Mouse (Mus musculus): ENCODE results near the gene Cd86.

The Cd86 gene

DNA sequence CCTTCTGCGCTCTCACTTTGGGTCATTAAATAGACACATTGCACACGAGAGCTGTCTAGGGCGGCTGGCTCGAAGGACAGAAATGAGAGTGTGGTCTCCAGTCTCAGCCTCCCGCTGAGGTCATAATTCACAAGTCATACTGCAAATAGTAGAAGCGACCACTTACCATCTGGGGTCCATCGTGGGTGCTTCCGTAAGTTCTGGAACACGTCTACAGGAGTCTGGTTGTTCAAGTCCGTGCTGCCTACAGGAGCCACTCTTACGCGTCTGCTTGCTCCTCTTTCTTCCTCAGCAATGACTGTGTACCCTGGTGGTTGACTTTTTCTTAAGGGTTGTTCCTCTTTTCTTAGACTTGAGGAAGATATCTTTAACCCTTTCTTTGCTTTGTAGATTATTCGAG, at the start of gene Cd86:
TSS of gene Cd86 (minus strand) at position 300 of the 400 bp plus-strand sequence.
- DNase-seq (ENCODE audit: low read depth, low spot score) = no peak

DNA sequence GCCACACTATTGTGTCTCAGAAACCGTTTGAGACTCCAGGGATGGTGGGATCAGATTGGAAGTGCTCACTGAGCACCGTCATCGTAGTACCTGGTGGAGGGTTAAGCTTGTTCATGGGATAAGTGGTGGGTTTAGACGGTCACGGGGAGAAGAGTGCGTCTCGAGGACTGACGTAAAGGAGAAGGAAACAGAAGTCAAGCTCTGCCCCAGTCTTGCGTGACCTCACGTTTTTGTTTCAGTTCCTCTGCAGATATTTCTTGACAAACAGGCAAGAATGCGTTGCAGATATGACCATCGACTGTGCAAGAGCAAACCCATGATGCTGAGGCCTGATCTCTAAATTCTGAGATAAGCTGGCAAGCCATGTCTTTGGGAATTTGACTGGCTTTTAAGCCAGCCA, 45.9 kb upstream of the Cd86 start:
- DNase-seq (ENCODE audit: low read depth, low spot score) = no peak

DNA sequence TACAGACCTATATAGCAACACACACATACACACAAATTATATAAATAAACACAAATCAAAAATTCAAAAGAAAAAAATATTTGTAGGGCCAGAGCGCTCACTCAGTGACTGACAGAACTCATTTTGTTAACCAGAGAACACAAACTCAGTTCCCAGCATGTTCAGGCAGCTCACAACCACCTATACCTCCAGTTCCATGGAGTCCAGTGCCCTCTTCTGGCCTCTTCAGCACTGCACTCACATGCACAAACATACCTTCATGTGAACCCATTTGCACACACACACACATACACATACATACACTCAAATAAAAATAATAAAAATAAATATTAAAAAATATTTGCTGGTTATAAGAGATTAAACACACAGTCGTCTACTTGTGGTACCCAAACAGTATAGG, 44.9 kb upstream of the Cd86 start:
- DNase-seq (ENCODE audit: low read depth, low spot score) = no peak

DNA sequence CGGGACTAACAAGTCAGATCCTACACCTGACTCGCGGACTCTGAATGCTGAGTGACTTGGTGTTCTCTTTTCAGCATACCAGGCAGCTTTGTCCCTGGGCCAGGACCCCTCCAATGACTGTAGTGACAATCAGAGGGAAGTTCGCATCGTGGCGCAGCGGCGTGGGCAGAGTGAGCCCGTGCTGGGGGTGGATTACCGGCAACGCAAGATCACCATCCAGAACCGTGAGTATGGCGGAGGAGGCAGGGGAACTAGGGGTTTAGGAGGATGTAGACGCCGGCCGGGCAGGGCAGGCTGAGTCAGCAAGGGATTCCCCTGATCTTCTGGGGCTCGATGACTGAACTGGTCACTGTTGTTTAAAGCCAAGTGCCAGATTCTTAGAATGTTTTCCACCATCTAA, 43.5 kb upstream of the Cd86 start:
- no peak for DNase-seq (ENCODE audit: low read depth, low spot score)

DNA sequence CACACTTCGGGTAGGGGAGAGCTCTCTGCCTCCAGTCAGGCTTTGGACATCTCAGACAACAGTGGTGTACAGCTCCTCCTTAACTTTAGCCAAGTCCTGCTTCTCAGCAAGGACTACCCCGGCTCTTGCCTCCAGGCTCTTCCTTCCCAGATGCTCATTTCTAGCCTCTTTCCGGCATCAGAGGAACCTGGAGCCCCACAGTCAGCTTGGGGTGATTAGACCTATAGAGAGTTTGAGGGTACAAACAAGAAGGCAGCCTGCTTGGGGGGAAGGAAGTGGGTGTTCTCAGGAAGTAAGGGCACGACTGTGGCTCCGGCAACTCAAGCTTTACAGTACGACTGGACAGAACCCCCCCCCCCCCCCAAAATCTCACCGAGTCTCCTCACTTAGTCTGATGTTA, 42.9 kb upstream of the Cd86 start:
- no peak for DNase-seq (ENCODE audit: low read depth, low spot score)

DNA sequence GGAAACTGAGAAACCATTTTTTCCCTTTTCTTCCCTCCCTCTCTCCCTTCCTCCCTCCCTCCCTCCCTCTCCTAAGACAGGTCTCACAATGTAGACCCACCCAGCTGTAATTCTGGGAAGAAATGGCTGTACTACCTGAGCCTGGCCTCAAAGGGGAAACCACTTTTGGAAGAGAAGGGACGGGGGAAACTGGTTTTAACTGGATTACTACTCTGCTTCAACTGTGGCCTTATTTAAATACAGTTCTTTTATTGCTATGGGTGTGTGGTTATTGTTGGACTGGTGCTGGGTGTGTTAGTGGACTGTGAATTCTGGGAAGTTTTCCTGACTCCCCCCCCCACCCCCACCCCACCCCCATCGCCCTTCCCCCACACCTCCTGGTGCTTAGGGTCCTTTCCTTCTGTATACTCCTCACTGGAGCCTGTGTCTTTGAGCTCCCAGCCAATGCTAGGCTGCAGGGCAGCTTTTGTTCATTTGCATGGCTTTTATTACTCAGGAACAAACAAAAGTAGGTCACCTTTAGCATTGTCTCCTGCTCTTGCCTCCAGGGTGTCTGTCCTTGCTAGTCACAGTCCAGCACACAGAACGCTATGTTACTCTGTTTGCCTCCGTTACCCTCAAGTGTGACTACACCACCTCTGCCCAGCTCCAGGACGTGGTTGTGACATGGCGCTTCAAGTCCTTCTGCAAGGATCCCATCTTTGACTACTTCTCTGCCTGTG, 42.0 kb upstream of the Cd86 start:
- no peak for DNase-seq (ENCODE audit: low read depth, low spot score)

DNA sequence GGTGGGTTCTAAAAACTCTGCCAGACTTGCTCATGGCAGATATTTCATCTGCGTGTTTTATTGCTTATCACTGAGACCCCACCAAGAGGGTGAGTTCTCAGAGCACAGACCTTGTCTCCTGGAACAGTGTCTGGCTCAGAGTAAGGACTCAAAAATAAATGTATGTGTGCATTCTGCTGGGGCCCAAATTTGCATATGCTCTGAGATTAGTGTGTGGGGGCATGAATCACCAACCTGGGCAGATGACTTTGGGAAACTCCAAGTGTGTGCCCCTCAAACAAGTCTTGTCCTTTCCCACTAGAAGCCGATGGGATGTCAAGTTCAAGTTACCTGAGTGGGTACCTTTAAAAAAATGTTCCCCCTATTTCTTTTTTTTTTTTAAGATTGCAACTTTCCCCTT, 34.6 kb upstream of the Cd86 start:
- no peak for DNase-seq (ENCODE audit: low read depth, low spot score)

DNA sequence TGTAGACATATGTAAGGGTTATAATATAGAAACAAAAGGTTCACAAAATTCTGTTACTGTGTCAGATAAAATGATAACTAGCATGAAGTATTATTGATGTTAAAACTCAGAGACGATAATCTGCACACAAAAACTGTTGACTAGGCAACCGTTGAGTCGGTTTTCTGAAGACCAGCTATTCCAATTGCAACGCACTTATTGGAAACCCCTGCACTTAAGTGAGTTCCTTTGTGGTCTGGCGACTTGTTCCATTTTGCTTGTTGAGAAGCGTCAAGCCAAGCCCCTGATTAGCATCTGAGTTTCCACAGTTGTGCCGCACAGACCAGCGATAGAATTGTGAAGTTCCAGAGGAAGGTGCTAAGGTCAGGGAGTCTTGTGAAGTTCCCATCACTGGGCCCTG, 31.4 kb upstream of the Cd86 start:
- DNase-seq (ENCODE audit: low read depth, low spot score) = no peak

DNA sequence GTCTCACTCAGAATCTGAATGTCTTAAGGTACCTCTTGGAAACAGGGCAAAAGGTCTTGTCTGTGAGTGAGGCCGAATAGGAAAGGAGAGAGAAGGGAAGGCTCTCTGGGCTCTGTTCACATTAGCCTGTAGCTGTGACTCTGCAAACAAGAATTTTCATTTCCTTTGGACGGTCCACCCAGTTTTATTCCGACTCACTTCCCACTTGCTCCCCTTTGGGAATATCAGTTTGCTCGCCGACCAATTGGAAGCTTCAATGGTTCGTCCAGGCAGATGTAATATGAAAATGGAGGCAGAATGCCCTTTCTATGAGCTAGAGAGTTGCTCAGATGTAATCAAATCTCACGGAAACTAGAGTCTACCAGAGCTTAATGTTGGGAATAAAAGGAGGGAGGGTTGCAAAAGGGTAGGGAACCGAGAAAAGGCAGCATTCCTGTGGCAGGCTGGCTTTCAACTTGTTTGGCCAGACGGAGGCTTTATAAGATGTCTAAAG, 29.0 kb upstream of the Cd86 start:
- DNase-seq (ENCODE audit: low read depth, low spot score) = peak; percentile 9

DNA sequence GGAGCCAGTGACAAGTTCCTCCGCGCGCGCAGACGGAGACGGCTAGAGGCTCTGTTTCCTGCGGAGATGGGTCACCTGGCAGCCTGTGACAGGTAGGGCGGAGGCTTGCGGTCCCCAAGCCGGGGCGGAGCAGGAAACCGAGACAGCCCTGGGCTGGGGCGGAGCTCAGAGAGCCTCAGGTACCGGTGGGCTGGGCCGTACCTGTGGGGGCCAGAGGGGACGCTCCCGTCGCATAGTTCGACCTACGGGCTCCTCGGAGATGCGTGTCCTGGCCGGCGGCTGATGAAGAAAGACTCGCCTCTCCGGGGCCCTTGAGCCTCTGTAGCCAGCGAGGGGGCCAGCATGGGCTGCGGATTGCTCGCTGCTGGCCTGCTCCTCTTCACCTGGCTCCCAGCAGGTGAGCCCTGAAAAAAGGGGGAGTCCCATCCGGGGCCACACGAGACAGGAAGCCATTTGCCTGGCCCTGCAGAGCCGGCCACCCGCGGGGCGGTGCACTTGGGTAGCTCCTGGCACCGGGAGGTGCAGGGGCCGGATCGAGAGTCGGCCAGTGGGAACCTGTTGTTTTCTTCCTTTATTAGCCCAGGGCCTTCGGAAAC, 28.0 kb upstream of the Cd86 start, which contains the start of gene Ildr1:
TSS of gene Ildr1 (plus strand) at position 161 of the 596 bp plus-strand sequence.
- DNase-seq (ENCODE audit: low read depth, low spot score) = no peak

DNA sequence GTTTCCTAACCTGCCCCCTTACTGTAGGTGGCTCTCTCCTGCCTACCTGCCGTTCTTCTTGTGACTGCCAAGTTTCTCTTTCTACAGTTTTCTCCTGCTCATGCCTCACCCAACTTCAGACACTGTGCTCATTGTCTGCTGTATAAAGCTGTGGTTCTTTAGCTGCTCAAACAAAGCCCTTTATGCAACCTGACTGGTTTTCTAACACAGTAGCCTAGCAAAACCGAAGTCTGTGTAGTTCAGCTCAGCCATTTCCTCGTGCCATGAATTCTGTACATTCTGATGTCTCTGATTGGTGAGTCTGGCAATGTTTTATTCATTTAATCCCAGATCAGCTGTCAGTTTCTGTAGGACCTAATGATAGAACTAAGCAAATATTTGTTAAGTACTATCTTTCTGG, 25.6 kb upstream of the Cd86 start:
- DNase-seq (ENCODE audit: low read depth, low spot score) = no peak

DNA sequence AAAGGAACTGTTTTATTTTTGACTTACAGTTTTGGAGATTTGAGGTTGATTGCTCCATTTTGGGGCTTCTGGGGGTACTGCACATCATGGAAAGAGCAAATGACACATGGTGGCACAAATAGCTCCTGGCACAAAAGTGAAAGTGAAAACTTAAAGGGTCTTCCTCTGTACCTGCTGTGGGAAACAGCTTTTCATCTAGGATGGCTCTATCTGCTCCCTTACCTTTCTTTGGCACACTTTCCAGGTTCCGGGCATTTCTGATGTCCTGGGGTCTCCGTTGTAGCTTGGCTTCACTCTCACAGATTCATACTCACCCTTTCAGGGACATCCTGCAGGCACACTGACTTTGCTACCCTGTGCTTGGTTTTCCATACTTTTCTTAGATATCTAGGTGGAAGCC, 22.2 kb upstream of the Cd86 start:
- DNase-seq (ENCODE audit: low read depth, low spot score) = no peak

DNA sequence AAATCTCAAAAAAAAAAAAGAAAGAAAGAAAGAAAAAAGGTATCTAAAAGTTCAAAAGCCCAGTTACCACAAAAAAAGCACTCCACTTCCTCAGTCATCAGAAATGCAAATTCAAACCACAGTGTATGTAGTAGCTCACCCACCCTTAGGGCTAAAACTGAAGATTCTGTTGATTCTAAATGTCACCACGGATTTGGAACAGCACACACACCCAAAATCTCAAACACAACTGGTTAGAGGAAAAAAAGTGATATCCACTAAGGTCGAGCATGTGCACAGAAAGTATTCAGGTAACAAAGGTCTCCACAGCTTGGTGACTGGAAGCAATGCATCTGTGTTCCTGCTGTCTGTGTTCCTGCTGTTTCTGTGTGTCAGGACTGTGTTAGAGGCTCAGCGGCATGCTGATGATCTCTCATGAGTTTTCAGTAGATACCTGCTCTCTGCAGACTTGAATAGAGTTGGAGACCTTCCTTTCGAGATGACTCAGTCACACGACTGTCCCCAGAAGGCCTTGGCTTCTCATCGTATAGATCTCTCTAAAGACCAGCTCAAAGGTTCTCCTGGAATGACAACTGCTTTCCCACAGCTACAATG, 18.5 kb upstream of the Cd86 start:
- DNase-seq (ENCODE audit: low read depth, low spot score) = no peak

DNA sequence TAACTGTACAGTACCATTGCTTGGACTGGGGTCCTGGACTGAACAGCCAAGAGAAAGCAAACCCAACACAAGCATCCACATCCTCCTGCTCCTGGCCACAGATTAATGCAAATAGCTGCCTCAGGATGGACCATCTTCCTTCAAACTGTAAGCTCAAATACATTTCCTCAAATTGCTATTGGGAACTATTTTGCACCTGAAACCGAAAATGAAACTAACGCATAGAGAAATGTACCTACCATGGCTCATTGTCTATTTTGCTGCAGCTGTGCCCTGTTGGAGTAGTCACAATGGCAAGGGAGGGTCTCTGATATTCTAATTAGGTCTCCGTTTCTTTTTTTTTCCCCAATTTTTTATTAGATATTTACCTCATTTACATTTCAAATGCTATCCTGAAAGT, 15.9 kb upstream of the Cd86 start:
- no peak for DNase-seq (ENCODE audit: low read depth, low spot score)

DNA sequence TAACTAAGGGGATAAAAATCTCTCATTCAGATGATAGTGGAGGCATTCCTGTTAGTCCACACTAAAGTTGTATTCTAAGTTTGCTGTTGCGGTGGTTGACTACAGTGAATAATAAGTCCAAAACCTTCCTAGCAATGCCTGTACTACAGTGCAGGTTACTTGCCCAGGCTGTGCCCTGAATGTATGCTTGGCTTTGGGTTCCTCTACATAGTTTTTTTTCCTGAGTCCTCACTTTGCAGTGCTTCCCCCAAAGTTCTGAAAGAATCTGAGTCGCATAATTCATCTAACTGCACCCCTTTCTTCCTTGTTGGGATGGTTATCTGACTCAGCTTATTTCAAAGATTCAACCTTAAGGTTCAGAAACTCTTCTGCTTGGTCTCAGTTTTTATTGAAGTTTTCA, 10.0 kb upstream of the Cd86 start:
- DNase-seq (ENCODE audit: low read depth, low spot score) = no peak

DNA sequence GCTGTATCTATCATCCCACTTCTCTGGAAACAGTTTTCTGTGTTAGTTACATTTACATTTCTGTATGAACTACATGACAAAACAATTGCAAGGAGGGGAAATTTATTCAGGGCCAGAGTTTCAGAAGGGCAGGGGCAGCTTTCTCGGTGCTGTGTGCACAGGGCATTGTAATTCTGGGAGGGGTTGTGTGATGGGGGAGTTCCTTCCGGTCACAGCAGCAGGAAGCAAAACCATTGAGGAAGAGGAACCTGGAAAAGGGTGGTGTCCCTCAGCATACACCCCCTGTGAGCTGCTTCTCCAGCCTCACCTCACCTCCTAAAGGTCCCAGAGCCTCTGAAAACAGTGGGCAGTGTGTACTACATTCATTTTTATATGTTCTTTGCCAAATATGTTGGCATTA, 9.4 kb upstream of the Cd86 start:
- DNase-seq (ENCODE audit: low read depth, low spot score) = no peak

DNA sequence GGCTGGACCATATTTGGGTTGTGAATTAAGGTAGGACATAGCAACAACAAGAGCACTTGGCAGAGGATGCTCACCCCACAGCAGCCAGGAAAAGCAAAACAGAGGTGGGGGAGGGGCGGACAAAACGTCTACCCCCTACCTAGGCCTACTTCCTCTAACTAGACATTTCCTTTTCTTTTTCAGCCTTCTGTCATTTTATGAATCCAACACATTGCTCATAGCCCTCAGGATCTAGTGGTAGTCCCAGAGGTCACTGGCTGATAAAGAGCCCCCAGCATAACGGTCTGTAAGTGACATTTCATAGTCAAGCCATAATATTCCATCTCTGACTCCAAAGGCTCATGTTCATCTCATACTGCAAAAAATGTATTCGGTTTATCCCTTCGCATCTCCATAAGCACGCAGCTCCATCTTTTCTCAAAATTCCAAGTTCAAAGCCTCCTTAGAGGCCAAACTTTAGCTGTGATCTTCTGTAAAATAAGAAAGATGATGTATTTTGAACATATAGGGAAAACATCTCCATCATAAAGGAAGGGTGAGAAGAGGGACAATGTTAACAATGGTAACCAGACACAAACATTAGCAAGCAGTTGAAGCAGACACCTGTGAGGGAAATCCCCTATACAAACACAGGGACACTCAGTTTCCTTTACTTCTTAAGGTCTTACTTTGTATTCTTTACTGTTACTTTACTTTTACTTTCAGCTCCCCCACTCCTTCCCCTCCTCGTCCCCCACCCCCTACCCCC, 8.8 kb upstream of the Cd86 start:
- no peak for DNase-seq (ENCODE audit: low read depth, low spot score)

DNA sequence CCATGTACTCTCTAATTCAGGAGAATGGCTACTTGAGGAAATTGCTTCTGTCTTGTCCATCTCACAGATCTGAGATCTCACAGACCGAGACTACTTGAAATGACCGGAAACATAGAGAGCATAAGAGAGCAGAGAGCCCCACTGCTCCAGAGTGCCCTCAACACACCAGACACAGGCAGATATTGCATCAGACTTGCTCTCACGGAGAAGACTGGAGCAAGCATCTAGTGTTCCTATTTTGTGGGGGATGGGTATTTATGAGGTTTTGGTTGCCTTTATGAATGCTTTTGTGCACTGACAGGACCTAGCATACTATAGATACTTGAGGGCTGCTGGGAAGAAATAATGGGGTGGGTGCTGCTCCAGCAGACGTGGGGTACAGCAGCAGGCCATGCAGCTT, 7.3 kb upstream of the Cd86 start:
- DNase-seq (ENCODE audit: low read depth, low spot score) = no peak

DNA sequence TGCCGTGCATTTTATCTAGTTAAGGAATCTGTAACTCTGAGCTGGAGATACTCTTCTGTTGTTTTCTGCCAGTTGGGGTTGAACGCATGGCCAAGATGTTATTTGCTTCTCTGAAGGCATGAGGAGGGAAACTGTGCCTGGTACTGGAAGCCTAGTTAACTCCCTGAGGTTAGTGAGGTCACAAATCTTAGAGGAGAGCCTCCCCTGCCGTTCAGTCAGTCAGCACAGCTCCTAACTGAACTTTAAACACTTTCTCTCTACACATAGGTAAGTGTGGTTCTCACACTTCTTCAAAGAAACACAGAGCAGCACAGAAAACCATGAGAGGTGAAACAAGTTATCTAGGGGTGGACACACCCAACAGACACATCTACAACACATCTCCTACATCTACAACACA, 4.7 kb upstream of the Cd86 start:
- no peak for DNase-seq (ENCODE audit: low read depth, low spot score)

DNA sequence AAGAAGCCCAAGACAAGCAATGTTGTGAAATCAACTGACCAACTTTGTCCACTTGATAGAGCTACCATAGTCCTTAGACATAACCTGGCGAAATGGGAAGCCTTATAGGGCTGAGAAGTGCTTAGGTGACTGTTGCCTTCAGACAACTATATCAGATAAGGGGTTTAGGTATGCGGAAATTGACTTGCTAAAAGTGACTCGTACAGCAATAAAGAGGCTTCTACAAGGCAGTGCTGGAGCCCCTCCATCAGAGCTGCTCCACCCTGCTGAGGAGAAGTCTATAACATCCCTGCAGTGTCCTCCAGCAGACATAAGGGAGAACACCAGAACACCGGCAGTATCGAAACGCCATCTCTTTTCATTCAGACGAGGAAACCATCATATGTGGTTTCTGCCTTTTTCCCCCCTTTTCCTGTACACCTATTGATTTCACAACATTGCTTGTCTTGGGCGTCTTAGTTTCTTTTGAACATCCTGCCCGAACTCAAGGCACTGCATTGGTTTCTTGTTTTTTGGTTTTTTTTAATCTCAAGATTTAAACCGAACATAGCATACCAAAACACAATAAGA, 652 bp upstream of the Cd86 start:
- no peak for DNase-seq (ENCODE audit: low read depth, low spot score)

DNA sequence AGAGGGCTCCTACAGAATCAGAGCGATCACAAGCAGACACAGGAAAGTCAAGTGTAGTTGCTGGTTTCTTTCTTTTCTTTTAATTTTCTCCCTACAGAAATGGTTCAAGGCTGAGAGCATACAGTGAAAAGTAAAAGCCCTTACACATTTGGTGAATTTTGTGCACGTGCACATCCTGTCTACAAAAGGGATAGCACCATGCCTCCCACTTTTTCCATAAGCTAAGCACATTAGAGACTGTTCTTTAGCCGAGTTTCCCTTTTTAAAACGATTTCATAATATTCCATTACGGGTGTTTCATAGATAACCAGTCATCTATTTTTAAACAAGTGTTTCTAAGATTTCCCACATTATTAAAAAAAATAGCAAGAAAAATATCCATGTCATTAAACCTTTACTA, 2.4 kb downstream of the Cd86 start:
- no peak for DNase-seq (ENCODE audit: low read depth, low spot score)

DNA sequence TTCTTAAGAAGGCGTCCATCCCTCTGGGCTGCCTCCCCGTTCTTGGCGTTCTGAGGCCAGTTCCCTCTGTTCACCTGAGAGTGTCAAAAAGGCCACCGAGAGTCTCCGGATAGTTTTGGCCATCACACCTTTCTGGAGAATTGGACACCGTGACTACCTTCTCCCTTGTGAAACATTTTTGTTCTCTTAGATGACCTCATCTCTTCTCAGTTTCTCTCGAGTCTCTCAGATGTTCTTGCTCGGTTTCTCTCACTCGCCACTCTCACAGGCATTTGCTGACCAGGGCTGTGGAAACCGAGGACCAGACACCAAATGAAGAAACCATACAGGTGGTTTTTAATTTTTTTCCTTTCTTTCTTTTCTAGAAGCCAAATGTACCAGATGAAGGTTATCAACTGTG, 4.6 kb downstream of the Cd86 start:
- DNase-seq (ENCODE audit: low read depth, low spot score) = no peak
